Mouse (Mus musculus): ENCODE measurements around the gene H2-M10.1. TPM values are rescaled to one million over a fixed set of nuclear protein-coding genes. Genes with fewer than 3 reads are reported as not detected.

The H2-M10.1 gene
- not detected in 2 replicates for polyA plus RNA-seq (2012; rRNA removed)

GRCm38 (mm10) chr17:36326055-36326454 is at the start of gene H2-M10.1:
Gene H2-M10.1 (minus strand): TSS chr17:36326155.

GRCm38 (mm10) chr17:36368317-36368716 is 42.4 kb upstream of the H2-M10.1 start, which contains the start of gene H2-M10.3:
Gene H2-M10.3 (minus strand): TSS chr17:36368417.

GRCm38 (mm10) chr17:36286390-36286789 is 39.6 kb downstream of the H2-M10.1 start, which contains the start of gene H2-M10.2:
Gene H2-M10.2 (minus strand): TSS chr17:36286490.

Other genes starting within 250 kb of the H2-M10.1 start
- gene Gm19684, start 204.5 kb downstream of the H2-M10.1 start, polyA plus RNA-seq (2012; rRNA removed): 0.08 TPM in 1 of 2 replicates, not detected in the other
- 0.81 and 1.1 TPM in 2 replicates for gene Gm7030, start 196.7 kb downstream of the H2-M10.1 start, polyA plus RNA-seq (2012; rRNA removed)
- gene Gm8909, start 157.6 kb downstream of the H2-M10.1 start, polyA plus RNA-seq (2012; rRNA removed): 6.6 and 15.8 TPM in 2 replicates
- gene H2-T3, start 135.9 kb downstream of the H2-M10.1 start, polyA plus RNA-seq (2012; rRNA removed): 11.7 and 19.7 TPM in 2 replicates
- gene Rpp21, start 68.1 kb downstream of the H2-M10.1 start, polyA plus RNA-seq (2012; rRNA removed): 114 and 130 TPM in 2 replicates
- 11.1 and 13.4 TPM in 2 replicates for gene Trim39, start 53.9 kb downstream of the H2-M10.1 start, polyA plus RNA-seq (2012; rRNA removed)
- not detected in 2 replicates for gene H2-M10.2, start 39.7 kb downstream of the H2-M10.1 start, polyA plus RNA-seq (2012; rRNA removed)
- gene H2-M10.3, start 42.3 kb upstream of the H2-M10.1 start, polyA plus RNA-seq (2012; rRNA removed): not detected in 2 replicates
- not detected in 2 replicates for gene H2-M10.4, start 136.2 kb upstream of the H2-M10.1 start, polyA plus RNA-seq (2012; rRNA removed)
- gene H2-M11, start 220.9 kb upstream of the H2-M10.1 start, polyA plus RNA-seq (2012; rRNA removed): not detected in 2 replicates

All from colon, adult 2 months (tissue).